Mouse (Mus musculus) gastrocnemius, postnatal 36 days (tissue): Measurements from ENCODE around the gene Mrps2. TPM values are rescaled to one million over a fixed set of nuclear protein-coding genes. Genes with fewer than 3 reads are reported as not detected.

Experiments used
- DNase-seq, 2 experiments: peaks; one replicate each; pipeline ENCODE4 v3.0.0; 2022
- intact Hi-C: fragments of 180-260 bp; cut with DNase I; formaldehyde crosslinking; loops from one replicate; pipeline ENCODE4 v1.15.1; 2025
- long read RNA-seq, 2 experiments: library from polyadenylated mRNA; stranded (forward); transcript quantifications; one replicate each; pipeline ENCODE4 v2.0.0; 2021
- total RNA-seq, 2 experiments: library from RNA; stranded (reverse); gene quantifications; 2 replicates each; pipeline ENCODE4 v1.2.3; 2021

The Mrps2 gene
- 10 to 100 TPM; 21.4 to 24.8 TPM for total RNA-seq
- long read RNA-seq, experiment 1, transcript Mrps2-201 (4 exons, 2,080 nt) = major isoform, 6 of 32 reads
- long read RNA-seq, experiment 1, partial matches to known transcripts = 26 of 32 reads
- long read RNA-seq, experiment 1, other reads (novel, unspliced or antisense) = 0 of 32 reads
- long read RNA-seq, experiment 2, transcript Mrps2-201 (4 exons, 2,080 nt) = major isoform, 11 of 29 reads
- long read RNA-seq, experiment 2, partial matches to known transcripts = 18 of 29 reads
- long read RNA-seq, experiment 2, other reads (novel, unspliced or antisense) = 0 of 29 reads

- peak; percentile 71 to 77 for DNase-seq
- intact Hi-C loops = no loop called here
Measured at GRCm38 (mm10) chr2:28467860-28468485, at the start of gene Mrps2. Gene Mrps2 (plus strand): TSS chr2:28468066.

- DNase-seq = peak; percentile 83 to 87
Measured at GRCm38 (mm10) chr2:28419898-28420297, 48.0 kb upstream of the Mrps2 start.

GRCm38 (mm10) chr2:28423167-28423566 is 44.7 kb upstream of the Mrps2 start:
- no peak for DNase-seq
- intact Hi-C loops = no loop called here

More at GRCm38 (mm10) chr2:28419898-28420297, 48.0 kb upstream of the Mrps2 start:
- intact Hi-C loops = loop anchor here (2.0 to 5.0 kb wide), 2 partner anchors 435 to 648 kb away; no protein-coding TSS in a partner anchor

DNA sequence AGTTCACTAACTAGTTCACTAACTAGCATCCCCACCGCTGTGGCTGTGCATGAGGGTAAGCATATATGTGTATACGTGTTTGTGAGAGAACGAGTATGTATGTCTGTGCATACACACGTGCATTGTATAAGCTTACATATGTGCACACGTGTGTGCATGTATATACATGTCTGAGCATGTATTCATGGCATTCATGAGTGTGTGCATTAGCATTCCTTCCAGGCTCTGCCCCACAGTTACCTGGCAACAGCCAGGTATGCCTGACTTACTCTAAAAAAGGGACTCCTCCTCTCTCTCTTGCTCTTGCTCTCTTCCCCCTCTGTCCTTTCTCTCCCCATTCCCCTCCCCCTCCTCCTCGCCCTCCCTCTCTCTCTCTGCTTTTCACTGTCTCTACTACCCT is 40.6 kb upstream of the Mrps2 start:
- no peak for DNase-seq
- intact Hi-C loops = no loop called here

DNA sequence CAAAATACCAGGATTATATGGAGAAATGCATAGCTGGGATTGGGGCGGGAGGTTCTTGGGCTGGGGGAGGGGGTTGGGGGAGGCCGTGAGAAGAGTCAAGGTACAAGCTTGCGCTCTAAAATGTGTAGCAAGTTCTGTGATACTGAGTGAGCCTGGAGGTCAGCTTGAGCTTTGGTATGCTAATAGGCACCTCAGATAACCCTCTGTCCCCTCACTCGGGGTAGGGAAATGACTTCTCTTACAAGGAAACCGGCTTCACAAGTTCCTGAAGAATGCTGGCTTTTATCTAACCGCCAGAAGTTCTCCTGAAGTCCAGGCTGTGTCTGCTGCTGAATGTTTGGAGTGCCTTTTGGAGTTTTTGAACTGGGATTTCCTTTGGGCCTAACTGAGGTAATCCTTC is 37.0 kb upstream of the Mrps2 start:
- intact Hi-C loops = no loop called here
- no peak for DNase-seq

GRCm38 (mm10) chr2:28432811-28433210 is 35.1 kb upstream of the Mrps2 start:
- intact Hi-C loops = no loop called here
- DNase-seq = no peak

DNA sequence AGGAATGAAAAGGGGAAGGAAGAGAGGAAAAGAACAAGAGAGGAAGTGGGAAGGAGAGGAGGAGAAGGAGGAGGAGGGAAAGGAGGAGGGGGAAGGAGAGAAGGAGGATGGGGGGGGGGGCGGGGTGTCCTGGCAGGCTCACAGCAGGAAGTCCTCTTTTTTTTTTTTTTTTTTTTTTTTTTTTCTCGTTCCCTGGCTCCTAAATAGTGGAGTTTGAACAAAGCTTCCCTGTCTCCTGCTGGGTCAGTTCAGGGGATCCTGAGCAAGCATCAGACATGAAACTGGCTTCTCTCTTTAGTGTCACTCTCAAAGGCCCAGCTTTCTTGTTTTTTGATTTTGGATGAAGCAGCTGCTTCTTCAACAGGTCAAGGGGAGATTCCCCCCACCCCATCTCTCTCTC is 34.4 kb upstream of the Mrps2 start:
- intact Hi-C loops = no loop called here
- DNase-seq = no peak

DNA sequence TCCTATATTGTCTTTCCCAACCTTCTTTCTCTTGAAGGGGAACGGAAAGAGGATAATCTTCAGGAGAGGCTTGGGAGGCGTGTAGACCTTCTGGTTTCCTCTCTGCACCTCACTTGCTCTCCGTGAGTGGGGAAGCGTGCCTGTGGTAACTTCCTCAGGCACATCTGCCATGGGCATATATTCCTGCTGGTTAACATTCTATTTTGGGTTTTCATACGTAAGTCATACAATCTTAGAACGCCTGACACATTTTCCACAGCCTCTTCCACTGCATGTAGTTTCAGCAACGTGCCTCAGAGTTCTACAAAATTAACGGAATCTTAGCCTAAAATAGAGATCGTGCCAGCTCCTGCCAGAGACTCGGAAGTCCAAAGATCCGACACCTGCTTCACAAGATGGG is 32.5 kb upstream of the Mrps2 start:
- DNase-seq = no peak
- intact Hi-C loops = no loop called here

DNA sequence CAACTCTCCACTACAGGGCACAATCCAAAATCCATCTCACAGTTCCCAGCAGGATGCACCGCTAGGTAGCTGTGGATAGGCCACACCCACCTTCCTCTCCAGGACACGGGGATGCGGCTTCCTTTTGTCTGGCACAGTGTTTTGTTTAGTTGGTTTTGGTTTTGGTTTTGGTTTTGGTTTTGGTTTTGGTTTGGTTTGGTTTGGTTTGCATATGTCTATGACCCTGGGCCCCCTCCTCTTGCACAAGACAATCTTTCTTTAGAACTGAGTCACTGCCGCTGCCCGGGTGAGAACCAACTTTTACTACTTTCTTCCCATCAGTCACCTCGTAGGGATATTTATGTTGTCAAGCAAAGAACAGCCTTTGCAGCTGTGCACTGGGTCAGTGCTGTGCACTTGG is 27.0 kb upstream of the Mrps2 start:
- intact Hi-C loops = no loop called here
- no peak for DNase-seq

GRCm38 (mm10) chr2:28445082-28445481 is 22.8 kb upstream of the Mrps2 start:
- intact Hi-C loops = no loop called here
- DNase-seq = no peak

GRCm38 (mm10) chr2:28446181-28446514 is 21.7 kb upstream of the Mrps2 start:
- intact Hi-C loops = no loop called here
- DNase-seq = no peak

- DNase-seq = no peak
- intact Hi-C loops = no loop called here
Measured at GRCm38 (mm10) chr2:28446515-28447314, 21.2 kb upstream of the Mrps2 start, which contains the start of gene Ppp1r26. Gene Ppp1r26 (plus strand): TSS chr2:28446800.

GRCm38 (mm10) chr2:28447315-28447670 is 20.6 kb upstream of the Mrps2 start:
- DNase-seq = no peak
- intact Hi-C loops = no loop called here

- intact Hi-C loops = no loop called here
- no peak for DNase-seq
Measured at GRCm38 (mm10) chr2:28451663-28452062, 16.2 kb upstream of the Mrps2 start.

- intact Hi-C loops = no loop called here
- DNase-seq = no peak
Measured at GRCm38 (mm10) chr2:28453539-28453938, 14.3 kb upstream of the Mrps2 start.

DNA sequence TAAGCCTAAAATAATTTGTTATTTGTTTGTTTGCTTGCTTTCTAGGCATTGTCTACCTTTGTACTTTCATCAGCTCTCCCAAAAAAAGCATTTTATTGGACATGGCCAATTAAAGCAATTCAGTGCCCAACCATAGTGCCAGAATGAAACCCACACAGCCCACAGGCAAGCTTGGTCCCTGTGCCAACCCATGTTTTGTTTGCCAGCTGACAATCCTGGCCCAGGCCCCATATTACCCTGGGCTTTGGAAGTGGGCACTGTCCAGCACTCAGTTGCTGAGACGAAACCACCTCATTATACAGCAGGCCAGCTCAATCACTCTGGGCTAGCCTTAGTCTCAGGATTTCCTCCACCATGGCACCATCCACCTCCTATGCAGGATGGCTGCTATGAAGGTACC is 11.2 kb upstream of the Mrps2 start:
- intact Hi-C loops = no loop called here
- DNase-seq = no peak

GRCm38 (mm10) chr2:28463919-28464318 is 3.9 kb upstream of the Mrps2 start:
- peak in 1 of 2 experiments; percentile 52 for DNase-seq
- intact Hi-C loops = no loop called here

DNA sequence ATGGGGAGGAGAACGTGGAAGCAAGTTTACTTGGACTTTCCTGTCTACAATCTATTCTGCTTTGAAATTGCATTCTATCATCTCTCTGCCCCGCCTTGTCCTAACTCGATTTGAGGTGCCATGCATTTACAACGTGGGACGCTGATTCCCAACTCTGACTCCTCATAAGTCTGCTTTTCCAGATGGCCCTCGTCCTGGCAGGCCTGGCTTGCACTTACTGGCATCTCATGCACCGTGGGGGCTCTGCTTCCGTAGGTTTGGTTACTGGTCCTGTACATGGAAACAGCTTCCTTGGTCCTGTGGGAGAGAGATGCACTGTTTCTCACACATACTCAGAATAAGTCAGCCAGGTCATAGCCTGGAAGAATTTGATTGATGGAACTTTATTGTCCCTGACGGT is 2.9 kb upstream of the Mrps2 start:
- intact Hi-C loops = no loop called here
- no peak for DNase-seq

- DNase-seq = peak in 1 of 2 experiments; percentile 15
Measured at GRCm38 (mm10) chr2:28465836-28466518, 1.9 kb upstream of the Mrps2 start, which contains the start of gene 1700007K13Rik. Gene 1700007K13Rik (minus strand): TSS chr2:28466332.

DNA sequence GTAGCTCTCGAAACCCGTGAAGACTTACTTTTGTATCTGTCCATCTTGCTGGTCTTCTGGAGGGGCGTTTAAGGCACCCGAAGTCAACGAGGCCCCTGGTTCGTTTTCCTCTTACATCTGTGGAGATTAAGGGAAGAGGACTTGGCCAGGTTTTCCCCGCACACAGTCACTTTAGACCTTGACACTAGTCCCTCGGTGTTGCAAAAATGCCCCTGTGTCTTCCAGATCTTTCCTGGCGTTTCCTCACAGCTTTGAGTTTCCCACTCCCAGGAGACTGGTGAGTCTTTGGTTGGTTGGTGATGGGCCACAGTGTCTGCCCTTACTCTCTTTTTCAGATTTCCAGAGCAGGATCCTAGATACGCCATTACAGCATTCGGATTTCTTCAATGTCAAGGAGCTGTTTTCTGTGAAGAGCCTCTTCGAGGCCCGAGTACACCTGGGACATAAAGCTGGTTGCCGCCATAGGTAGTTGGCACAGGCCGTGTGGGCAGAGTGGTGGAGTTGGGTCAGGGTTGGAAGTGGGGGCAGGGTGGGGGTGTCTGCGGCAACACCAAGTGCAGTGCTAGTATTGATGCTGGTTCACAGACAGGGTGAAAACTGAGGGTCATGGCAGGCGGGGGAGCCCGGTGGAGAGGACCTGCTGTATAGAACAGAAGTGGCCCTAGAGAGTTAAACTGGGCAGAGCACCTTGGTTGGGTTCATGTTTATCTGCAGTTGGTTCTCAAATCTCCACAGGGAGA is 790 bp downstream of the Mrps2 start:
- no peak for DNase-seq

More at GRCm38 (mm10) chr2:28465836-28466518, 1.9 kb upstream of the Mrps2 start, which contains the start of gene 1700007K13Rik:
- intact Hi-C loops = no loop called here

More for the DNA sequence above, 790 bp downstream of the Mrps2 start:
- intact Hi-C loops = no loop called here
